Mouse (Mus musculus): Measurements from ENCODE around the gene Dusp10. TPM values are rescaled to one million over a fixed set of nuclear protein-coding genes. Genes with fewer than 3 reads are reported as not detected.

The Dusp10 gene
- polyA plus RNA-seq, 1 experiment = 16.4 TPM

DNA sequence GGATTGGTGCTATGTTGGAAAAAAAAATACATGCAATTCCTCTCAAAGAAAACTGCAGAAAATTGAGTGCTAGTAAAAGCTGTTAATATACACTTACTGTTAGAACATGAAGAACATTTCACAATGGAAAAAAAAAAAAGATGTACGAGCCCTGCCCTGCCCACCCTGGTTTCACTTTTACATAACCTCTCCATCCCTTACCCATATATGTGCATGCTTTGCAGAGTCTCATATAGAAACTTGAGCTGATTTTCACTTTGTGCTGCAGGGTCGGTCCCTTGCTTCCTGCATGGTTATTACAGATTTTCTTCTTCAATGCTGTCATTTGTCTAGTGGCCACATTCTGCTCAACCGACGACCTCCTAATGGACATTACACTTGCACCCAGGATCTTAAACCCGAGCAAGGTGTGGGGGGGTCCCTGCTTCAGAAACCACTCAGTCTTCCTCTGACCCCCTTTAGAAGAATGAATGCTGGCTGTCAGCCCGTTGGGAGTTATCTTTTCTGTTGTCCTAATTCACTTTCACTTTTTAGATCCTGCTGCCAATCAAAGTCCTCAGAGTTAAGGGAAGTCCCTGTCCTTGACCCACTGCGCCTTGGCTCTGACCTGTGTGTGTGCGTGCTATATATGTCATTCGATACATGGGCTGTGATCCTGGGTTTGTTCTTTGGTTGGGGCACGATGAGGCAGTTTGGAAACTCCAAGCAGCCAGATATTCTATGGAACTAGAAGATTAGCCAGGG, 35.7 kb downstream of the Dusp10 start:
- 26% methylated on average over 10 of the region's 10 CpGs for WGBS
- peak overlapping the region; percentile 64 for H3K4me3 ChIP-seq (replicated peaks; ENCODE audit: extremely low read depth, low read depth, low read length)
- H3K4me1 ChIP-seq (ENCODE audit: control insufficient read depth, insufficient read depth, low read length) = peaks cover 21% of the 10 kb centered on the region
- TF ChIP-seq CTCF (IDR thresholded peaks at IDR 0.05; ENCODE audit: insufficient read depth, low read length) (no peak), POLR2A (IDR thresholded peaks at IDR 0.05; ENCODE audit: borderline replicate concordance, extremely low read depth, low read depth, low read length) (no peak)
- DNase-seq = no peak

DNA sequence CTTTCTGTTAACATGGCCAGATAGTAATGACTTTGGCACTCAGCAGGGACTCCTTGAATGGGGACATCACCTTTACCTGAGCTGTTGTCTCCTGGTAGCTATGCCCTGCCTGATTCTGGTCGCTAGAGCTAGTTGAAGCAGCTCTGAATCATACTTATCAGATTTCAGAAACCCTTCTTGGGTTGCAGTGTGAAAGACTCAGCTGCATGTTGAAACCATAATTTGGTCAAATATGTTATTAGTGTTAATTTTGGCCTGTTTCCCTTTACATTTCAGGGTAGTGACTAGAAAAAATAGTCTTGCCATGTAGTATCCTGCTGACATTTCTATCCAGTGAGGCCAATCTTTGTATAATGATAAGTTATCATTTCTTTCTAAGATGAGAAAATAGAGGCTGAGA, 38.2 kb downstream of the Dusp10 start:
- 71% methylated on average over 1 of the region's 1 CpGs for WGBS
- Histone ChIP-seq H3K4me1 (ENCODE audit: control insufficient read depth, insufficient read depth, low read length) (peaks cover 21% of the 10 kb centered on the region), H3K4me3 (replicated peaks; ENCODE audit: extremely low read depth, low read depth, low read length) (no peak overlapping the region)
- DNase-seq = no peak
- TF ChIP-seq POLR2A (IDR thresholded peaks at IDR 0.05; ENCODE audit: borderline replicate concordance, extremely low read depth, low read depth, low read length) (no peak), CTCF (IDR thresholded peaks at IDR 0.05; ENCODE audit: insufficient read depth, low read length) (no peak)

DNA sequence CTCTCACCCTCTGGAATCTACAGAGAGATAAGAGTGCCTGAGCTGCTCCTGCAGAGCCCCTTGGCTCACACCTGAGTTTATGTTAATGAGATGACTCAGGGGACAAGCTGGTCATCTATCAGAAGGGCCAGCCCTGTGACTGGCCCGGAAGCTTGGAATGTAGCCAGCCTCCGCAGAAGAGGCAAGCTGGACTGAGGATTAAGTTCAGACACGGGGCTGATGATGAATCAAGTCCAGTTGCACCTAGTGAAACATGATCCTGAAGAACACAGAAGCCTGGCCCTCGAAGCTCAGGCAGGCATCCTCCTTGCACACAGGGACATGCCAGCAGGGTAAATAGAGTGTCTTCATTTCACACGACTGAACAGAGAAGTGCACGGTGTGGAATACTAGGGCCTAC, 38.7 kb downstream of the Dusp10 start:
- TF ChIP-seq CTCF (IDR thresholded peaks at IDR 0.05; ENCODE audit: insufficient read depth, low read length) = no peak
- TF ChIP-seq POLR2A (IDR thresholded peaks at IDR 0.05; ENCODE audit: borderline replicate concordance, extremely low read depth, low read depth, low read length) = no peak
- Histone ChIP-seq H3K4me1 (ENCODE audit: control insufficient read depth, insufficient read depth, low read length) (peaks cover 21% of the 10 kb centered on the region), H3K4me3 (replicated peaks; ENCODE audit: extremely low read depth, low read depth, low read length) (no peak overlapping the region)
- no peak for DNase-seq
- 23% methylated on average over 6 of the region's 6 CpGs for WGBS

- DNase-seq = no peak
- peaks cover 21% of the 10 kb centered on the region for H3K4me1 ChIP-seq (ENCODE audit: control insufficient read depth, insufficient read depth, low read length)
- TF ChIP-seq CTCF (IDR thresholded peaks at IDR 0.05; ENCODE audit: insufficient read depth, low read length) (no peak), POLR2A (IDR thresholded peaks at IDR 0.05; ENCODE audit: borderline replicate concordance, extremely low read depth, low read depth, low read length) (no peak)
- H3K4me3 ChIP-seq (replicated peaks; ENCODE audit: extremely low read depth, low read depth, low read length) = no peak overlapping the region
- 58% methylated on average over 4 of the region's 4 CpGs for WGBS
Observed at GRCm38 (mm10) chr1:184052331-184052730, 39.2 kb downstream of the Dusp10 start.

- peaks cover 18% of the 10 kb centered on the region for H3K4me1 ChIP-seq (ENCODE audit: control insufficient read depth, insufficient read depth, low read length)
- H3K4me3 ChIP-seq (replicated peaks; ENCODE audit: extremely low read depth, low read depth, low read length) = no peak overlapping the region
- TF ChIP-seq POLR2A (IDR thresholded peaks at IDR 0.05; ENCODE audit: borderline replicate concordance, extremely low read depth, low read depth, low read length) = no peak
- no peak for TF ChIP-seq CTCF (IDR thresholded peaks at IDR 0.05; ENCODE audit: insufficient read depth, low read length)
- no peak for DNase-seq
- 52% methylated on average over 4 of the region's 4 CpGs for WGBS
Observed at GRCm38 (mm10) chr1:184053141-184053540, 40.0 kb downstream of the Dusp10 start.

DNA sequence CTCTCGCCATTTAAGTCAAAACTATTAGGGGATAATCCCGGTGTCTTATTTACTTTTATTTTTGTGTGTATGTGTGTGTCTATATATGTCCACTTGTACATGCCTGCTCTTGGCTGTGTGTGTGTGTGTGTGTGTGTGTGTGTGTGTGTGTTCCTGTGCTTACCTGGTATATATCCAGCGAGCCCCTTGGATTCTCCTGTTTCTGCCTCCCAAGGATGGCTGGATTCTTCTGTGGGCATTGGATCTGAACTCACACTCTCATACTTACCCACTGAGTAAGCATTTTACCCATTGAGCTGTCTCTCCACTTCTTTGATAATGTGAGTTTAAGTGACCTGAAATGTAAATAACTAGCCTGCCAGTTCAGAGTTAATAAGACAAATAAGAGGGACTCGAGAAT, 40.6 kb downstream of the Dusp10 start:
- TF ChIP-seq POLR2A (IDR thresholded peaks at IDR 0.05; ENCODE audit: borderline replicate concordance, extremely low read depth, low read depth, low read length) = no peak
- no peak for TF ChIP-seq CTCF (IDR thresholded peaks at IDR 0.05; ENCODE audit: insufficient read depth, low read length)
- DNase-seq = no peak
- H3K4me3 ChIP-seq (replicated peaks; ENCODE audit: extremely low read depth, low read depth, low read length) = no peak overlapping the region
- 64% methylated on average over 4 of the region's 4 CpGs for WGBS
- H3K4me1 ChIP-seq (ENCODE audit: control insufficient read depth, insufficient read depth, low read length) = peaks cover 18% of the 10 kb centered on the region

DNA sequence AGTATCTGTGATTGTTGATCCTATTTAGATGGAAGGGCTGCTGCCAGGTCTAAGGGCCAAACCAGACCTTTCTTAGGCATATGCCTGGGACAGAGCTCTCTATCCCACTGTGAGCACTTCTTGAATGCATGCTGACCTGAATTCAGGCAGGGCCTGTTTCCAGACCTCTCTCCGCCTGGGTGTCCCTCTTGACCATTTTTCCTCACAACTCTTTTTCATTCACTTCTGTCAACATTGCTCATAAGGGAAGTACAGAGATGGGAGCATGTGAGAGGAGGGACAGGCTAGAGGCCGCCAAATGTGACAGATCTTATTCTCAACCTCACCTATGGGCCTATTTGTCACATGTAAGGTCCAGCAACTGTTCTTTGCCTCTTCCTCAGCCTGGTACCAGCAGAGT, 41.1 kb downstream of the Dusp10 start:
- H3K4me1 ChIP-seq (ENCODE audit: control insufficient read depth, insufficient read depth, low read length) = peaks cover 14% of the 10 kb centered on the region
- no peak overlapping the region for H3K4me3 ChIP-seq (replicated peaks; ENCODE audit: extremely low read depth, low read depth, low read length)
- WGBS = 73% methylated on average over 2 of the region's 2 CpGs
- DNase-seq = no peak
- no peak for TF ChIP-seq CTCF (IDR thresholded peaks at IDR 0.05; ENCODE audit: insufficient read depth, low read length)
- no peak for TF ChIP-seq POLR2A (IDR thresholded peaks at IDR 0.05; ENCODE audit: borderline replicate concordance, extremely low read depth, low read depth, low read length)

- TF ChIP-seq CTCF (IDR thresholded peaks at IDR 0.05; ENCODE audit: insufficient read depth, low read length) = no peak
- TF ChIP-seq POLR2A (IDR thresholded peaks at IDR 0.05; ENCODE audit: borderline replicate concordance, extremely low read depth, low read depth, low read length) = no peak
- 73% methylated on average over 8 of the region's 8 CpGs for WGBS
- DNase-seq = no peak
- no peak overlapping the region for H3K4me3 ChIP-seq (replicated peaks; ENCODE audit: extremely low read depth, low read depth, low read length)
- peaks cover 20% of the 10 kb centered on the region for H3K4me1 ChIP-seq (ENCODE audit: control insufficient read depth, insufficient read depth, low read length)
Observed at GRCm38 (mm10) chr1:184058206-184058605, 45.1 kb downstream of the Dusp10 start.

DNA sequence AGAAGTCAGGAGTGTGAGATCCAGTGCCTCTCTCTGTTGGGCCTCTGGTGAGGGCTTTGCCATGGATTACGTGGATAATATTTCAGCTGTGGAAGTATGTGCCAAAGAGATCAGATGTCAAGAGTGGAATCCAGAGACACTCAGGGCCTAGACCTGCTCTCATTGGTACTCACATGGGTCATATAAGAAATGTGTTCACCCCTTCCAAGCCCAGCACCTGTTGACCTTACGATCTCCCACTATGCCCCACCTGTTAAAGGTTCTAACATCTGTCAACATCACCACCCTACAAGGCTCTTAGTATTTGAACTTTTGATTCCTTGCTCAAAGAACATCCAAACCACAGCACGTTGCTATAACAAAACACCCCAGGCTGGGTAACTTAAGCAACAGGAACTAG, 46.7 kb downstream of the Dusp10 start:
- 72% methylated on average over 3 of the region's 3 CpGs for WGBS
- no peak overlapping the region for H3K4me3 ChIP-seq (replicated peaks; ENCODE audit: extremely low read depth, low read depth, low read length)
- peaks cover 17% of the 10 kb centered on the region for H3K4me1 ChIP-seq (ENCODE audit: control insufficient read depth, insufficient read depth, low read length)
- DNase-seq = no peak
- TF ChIP-seq CTCF (IDR thresholded peaks at IDR 0.05; ENCODE audit: insufficient read depth, low read length) (no peak), POLR2A (IDR thresholded peaks at IDR 0.05; ENCODE audit: borderline replicate concordance, extremely low read depth, low read depth, low read length) (no peak)

GRCm38 (mm10) chr1:184060381-184060780, 47.3 kb downstream of the Dusp10 start:
- TF ChIP-seq POLR2A (IDR thresholded peaks at IDR 0.05; ENCODE audit: borderline replicate concordance, extremely low read depth, low read depth, low read length) = no peak
- TF ChIP-seq CTCF (IDR thresholded peaks at IDR 0.05; ENCODE audit: insufficient read depth, low read length) = no peak
- Histone ChIP-seq H3K4me1 (ENCODE audit: control insufficient read depth, insufficient read depth, low read length) (peaks cover 17% of the 10 kb centered on the region), H3K4me3 (replicated peaks; ENCODE audit: extremely low read depth, low read depth, low read length) (no peak overlapping the region)
- WGBS = 26% methylated on average over 9 of the region's 9 CpGs
- peak; percentile 49 for DNase-seq
